Mouse (Mus musculus) G1E (cell line): Measurements from ENCODE around the gene Swsap1. TPM values are rescaled to one million over a fixed set of nuclear protein-coding genes. Genes with fewer than 3 reads are reported as not detected.

Experiments
- ATAC-seq: 2 replicates; pipeline ENCODE4 v1.8.0; 2016; ENCODE audit warnings: mild to moderate bottlenecking; ENCODE audit not compliant: insufficient number of reproducible peaks, poor library complexity, low FRiP score, severe bottlenecking; ENCODE audit errors: extremely low read depth
- DNase-seq: peaks from one replicate; pipeline ENCODE4 v3.0.0; 2012; ENCODE audit warnings: low spot score
- H3K27me3 ChIP-seq: 2 replicates; pipeline ENCODE4 v1.6.1; 2012; ENCODE audit warnings: mild to moderate bottlenecking, low read length, inconsistent platforms; ENCODE audit not compliant: insufficient read depth
- H3K36me3 ChIP-seq: replicated peaks from 2 replicates; pipeline ENCODE3; 2012; ENCODE audit warnings: mild to moderate bottlenecking, inconsistent platforms
- H3K4me1 ChIP-seq: 2 replicates; pipeline ENCODE4 v1.6.1; 2012; ENCODE audit warnings: low read depth, low read length, inconsistent platforms, mixed read lengths; ENCODE audit not compliant: insufficient read depth
- H3K4me3 ChIP-seq: 2 replicates; pipeline ENCODE4 v1.5.1; 2012; ENCODE audit warnings: low read depth, mild to moderate bottlenecking, inconsistent platforms, low read length, moderate library complexity, mixed read lengths
- H3K9me3 ChIP-seq: replicated peaks from 2 replicates; pipeline ENCODE4 v1.6.1; 2012; ENCODE audit warnings: inconsistent platforms
- CTCF ChIP-seq: IDR thresholded peaks from 2 replicates; pipeline ENCODE4 v1.5.1; 2012; ENCODE audit warnings: low read depth, low read length, inconsistent platforms, mixed read lengths
- GATA1 ChIP-seq: IDR thresholded peaks from 2 replicates; pipeline ENCODE4 v1.6.1; 2012; ENCODE audit warnings: borderline replicate concordance, low read length, inconsistent platforms, mixed read lengths
- GATA2 ChIP-seq: IDR thresholded peaks from 2 replicates; pipeline ENCODE4 v1.6.1; 2012; ENCODE audit warnings: low read depth, low read length, inconsistent platforms, borderline replicate concordance
- POLR2AphosphoS5 ChIP-seq: IDR thresholded peaks from 2 replicates; pipeline ENCODE4 v1.6.1; 2012; ENCODE audit warnings: low read depth, low read length, inconsistent platforms; ENCODE audit not compliant: insufficient replicate concordance
- TAL1 ChIP-seq: conservative IDR thresholded peaks from 2 replicates; pipeline ENCODE4 v1.6.1; 2012; ENCODE audit warnings: low read depth, low read length, inconsistent platforms, mixed read lengths
- polyA plus RNA-seq: library from polyadenylated mRNA; stranded (reverse); fragments of >175 nt; gene quantifications from 2 replicates; pipeline ENCODE4 v1.2.3, GENCODE M21; 2012
- total RNA-seq, 2 experiments: library from RNA; stranded (forward) in 1 of 2; stranded (reverse) in 1 of 2; fragments of 200-1000 nt in 1 of 2; fragments of >200 nt in 1 of 2; fragmentation: Nextera tagmentation in 1 of 2; gene quantifications; 2 replicates each; pipeline ENCODE4 v1.2.3; 2014 to 2017

Swsap1 gene
- total and polyA plus RNA-seq, 3 experiments: 10.9 to 12.6 (median 11.8) TPM

DNA sequence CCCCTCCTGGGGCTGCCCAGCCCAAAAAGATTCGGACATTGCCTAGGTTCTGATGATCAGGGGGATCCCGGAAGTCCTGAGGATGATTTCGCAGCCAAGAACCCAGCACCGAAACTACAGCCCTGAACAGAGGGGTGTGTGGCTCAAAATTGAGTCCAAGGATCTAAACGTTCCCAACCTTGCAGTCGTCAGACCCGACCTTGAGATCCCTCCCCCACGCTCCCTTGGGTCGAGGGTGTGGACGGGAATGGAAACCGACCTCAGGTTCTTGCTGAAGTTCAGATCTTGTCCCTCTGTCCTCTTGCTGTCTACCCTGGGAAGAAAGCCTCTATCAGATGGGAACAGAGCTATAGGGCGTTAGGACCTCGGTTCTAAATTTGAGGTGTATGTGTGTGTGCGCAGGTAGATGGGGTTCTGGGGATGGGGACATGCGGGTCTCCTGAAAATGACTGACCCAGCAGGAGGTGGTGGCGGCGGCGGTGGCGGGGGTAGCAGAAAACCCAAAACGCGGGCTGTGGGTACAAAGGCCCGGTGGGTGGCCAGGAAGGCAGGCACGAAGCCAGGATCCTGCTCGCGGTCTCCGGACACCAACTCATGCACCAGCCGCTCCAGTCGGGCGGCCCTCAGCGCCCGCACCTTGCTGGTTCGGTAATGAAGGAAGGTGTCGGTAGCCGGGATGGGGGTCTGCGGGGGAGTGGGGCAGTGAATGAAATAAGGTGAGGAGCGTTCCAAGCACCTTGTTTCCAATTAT lies 32.2 kb downstream of the Swsap1 start:
- H3K4me3 ChIP-seq: no peak overlapping the region
- TF ChIP-seq POLR2AphosphoS5 (no peak), GATA1 (no peak), GATA2 (no peak), CTCF (no peak), TAL1 (no peak)
- no peaks in the 10 kb centered on the region for H3K36me3 ChIP-seq
- ATAC-seq (no peak), DNase-seq (no peak)
- no peaks in the 10 kb centered on the region; the same call in 1 of the 2 replicates for H3K4me1 ChIP-seq
- peaks cover 75% of the 10 kb centered on the region for H3K27me3 ChIP-seq
- no peaks in the 10 kb centered on the region for H3K9me3 ChIP-seq

- DNase-seq: no peak
- Histone ChIP-seq H3K4me3 (no peak overlapping the region), H3K36me3 (no peaks in the 10 kb centered on the region), H3K9me3 (no peaks in the 10 kb centered on the region), H3K4me1 (no peaks in the 10 kb centered on the region; the same call in 1 of the 2 replicates), H3K27me3 (peaks cover 78% of the 10 kb centered on the region)
- ATAC-seq: no peak
- no peak for TF ChIP-seq GATA1
- no peak for TF ChIP-seq GATA2
- no peak for TF ChIP-seq TAL1
- TF ChIP-seq CTCF: no peak
- no peak for TF ChIP-seq POLR2AphosphoS5
These were observed 33.0 kb downstream of the Swsap1 start for GRCm38 (mm10) chr9:21988421-21989101.

DNA sequence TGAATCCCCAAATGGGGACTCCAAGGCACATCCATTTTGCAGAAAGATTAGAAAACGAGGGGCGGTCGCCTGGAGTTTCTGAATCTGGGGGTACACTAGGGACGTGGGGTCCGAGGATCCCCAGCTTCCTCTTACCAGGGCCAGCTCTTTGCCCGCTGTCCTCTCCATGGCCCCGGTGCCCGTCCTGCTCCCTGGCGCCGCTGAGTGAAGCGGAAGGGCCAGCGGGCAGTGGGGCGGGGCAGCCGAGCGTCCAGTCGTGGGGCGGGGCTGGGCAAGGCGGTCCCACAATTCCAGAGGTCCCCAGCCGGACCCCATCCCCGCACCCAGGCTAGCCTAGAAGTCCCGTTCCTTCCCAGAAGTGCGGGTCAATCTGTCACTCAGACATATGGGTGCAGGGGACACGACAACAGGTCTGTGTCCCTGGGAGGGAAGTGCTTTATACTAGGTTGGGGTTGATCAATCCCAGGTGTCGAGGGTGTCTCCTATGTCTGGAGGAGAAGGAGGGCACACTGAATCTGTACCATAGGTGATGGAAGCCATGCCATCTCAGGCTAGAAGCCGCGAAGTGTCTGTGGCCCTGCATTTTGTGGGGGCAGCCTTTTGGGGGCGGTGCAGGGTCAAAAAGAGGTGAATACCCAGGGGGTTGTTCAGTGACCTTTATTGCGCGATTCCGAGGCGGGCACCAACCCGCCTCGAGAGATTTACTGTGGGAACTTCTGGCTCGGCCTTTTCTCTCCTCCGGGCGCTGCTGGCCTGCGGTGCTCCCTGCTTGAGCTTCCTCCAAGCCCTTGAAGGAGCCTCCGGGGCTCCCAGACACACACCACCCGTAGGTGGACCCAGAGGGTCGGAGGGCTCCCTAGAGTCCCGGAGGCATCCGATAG lies 33.9 kb downstream of the Swsap1 start, which contains the start of gene Rgl3:
TSS of gene Rgl3 (minus strand) at position 217 of the 881 bp plus-strand sequence.
- H3K4me1 ChIP-seq: no peaks in the 10 kb centered on the region; the same call in 1 of the 2 replicates
- DNase-seq: no peak
- H3K36me3 ChIP-seq: no peaks in the 10 kb centered on the region
- H3K4me3 ChIP-seq: no peak within 1 kb of the TSS
- no peak for ATAC-seq
- peaks cover 76% of the 10 kb centered on the region for H3K27me3 ChIP-seq
- TF ChIP-seq GATA2: no peak
- TF ChIP-seq POLR2AphosphoS5: no peak
- no peak for TF ChIP-seq GATA1
- TF ChIP-seq TAL1: no peak
- no peak for TF ChIP-seq CTCF
- no peaks in the 10 kb centered on the region for H3K9me3 ChIP-seq

DNA sequence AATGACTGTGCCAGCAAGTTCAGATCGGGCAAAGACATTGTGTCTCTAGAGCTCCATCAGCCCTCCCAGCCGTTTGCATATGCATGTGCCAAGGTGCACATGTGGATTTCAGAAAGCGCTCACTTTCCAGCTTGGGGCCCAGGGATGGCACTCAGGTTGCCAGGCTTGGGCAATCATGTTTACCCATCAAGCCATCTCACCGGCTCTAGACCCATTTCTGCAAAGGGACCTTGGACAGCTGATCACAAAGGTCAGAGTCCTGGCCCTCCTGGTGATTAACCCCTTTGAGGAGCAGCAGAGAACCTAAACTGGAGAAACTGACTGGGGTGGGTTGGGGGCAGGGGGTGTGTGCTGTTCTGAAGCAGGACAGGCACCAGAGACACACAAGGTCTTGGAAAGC lies 36.7 kb downstream of the Swsap1 start:
- Histone ChIP-seq H3K9me3 (no peaks in the 10 kb centered on the region), H3K27me3 (peaks cover 74% of the 10 kb centered on the region), H3K36me3 (no peaks in the 10 kb centered on the region), H3K4me3 (no peak overlapping the region), H3K4me1 (peaks cover 2% of the 10 kb centered on the region; the same call in 1 of the 2 replicates)
- TF ChIP-seq GATA2 (no peak), CTCF (no peak), POLR2AphosphoS5 (no peak), GATA1 (no peak), TAL1 (no peak)
- DNase-seq (no peak), ATAC-seq (no peak)

DNA sequence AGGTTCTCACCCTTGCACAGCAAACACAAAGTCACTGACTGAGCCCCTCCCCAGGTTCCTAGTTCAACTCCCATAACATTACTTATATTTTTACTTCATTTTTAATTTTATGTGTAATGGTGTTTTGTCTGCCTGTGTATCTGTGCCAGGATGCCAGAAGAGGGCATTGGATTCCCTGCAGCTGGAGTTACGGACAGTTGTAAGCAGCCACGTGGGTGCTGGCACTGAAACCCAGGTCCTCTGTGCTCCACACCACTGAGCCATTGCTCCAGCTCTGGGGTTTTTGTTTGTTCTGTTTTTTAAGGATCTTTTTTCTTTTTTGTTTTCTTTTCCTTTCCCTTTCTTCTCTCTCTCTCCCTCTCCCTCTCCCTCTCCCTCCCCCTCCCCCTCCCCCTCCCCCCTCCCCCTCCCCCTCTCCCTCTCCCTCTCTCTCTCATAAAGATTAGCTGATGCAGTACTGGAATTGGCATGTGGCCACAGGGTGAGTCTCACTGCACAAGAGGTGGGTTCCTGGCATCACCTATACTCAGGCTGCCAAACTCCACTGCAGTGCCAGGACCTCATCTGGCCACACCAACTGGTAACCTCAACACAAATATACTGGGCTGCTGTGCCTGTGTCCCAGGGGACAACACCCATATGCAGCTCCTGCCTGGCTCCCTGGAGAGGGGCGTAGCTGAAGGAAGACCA lies 40.8 kb downstream of the Swsap1 start:
- H3K27me3 ChIP-seq: peaks cover 51% of the 10 kb centered on the region
- peaks cover 2% of the 10 kb centered on the region; the same call in 1 of the 2 replicates for H3K4me1 ChIP-seq
- no peak for ATAC-seq
- no peak for DNase-seq
- H3K9me3 ChIP-seq: no peaks in the 10 kb centered on the region
- TF ChIP-seq CTCF (no peak), POLR2AphosphoS5 (no peak), GATA2 (no peak), GATA1 (no peak), TAL1 (no peak)
- no peak overlapping the region for H3K4me3 ChIP-seq
- no peaks in the 10 kb centered on the region for H3K36me3 ChIP-seq
